Mouse (Mus musculus): Measurements from ENCODE around the gene H2al1d. TPM values are rescaled to one million over a fixed set of nuclear protein-coding genes. Genes with fewer than 3 reads are reported as not detected.

The H2al1d gene
- total RNA-seq, 2 experiments from 2014 or later = not detected

Other genes starting within 250 kb of the H2al1d start
- gene H2al1a, start 9.6 kb upstream of the H2al1d start, total RNA-seq (2021) = not detected
- gene H2al1b, start 6.4 kb upstream of the H2al1d start, total RNA-seq (2021) = not detected
- not detected for gene H2al1c, start 3.2 kb upstream of the H2al1d start, total RNA-seq (2021)
- gene H2al1e, start 3.1 kb downstream of the H2al1d start, total RNA-seq (2021) = not detected
- gene H2al1f, start 6.3 kb downstream of the H2al1d start, total RNA-seq (2021) = not detected
- not detected for gene H2al1g, start 9.4 kb downstream of the H2al1d start, total RNA-seq (2021)
- not detected for gene H2al1h, start 12.7 kb downstream of the H2al1d start, total RNA-seq (2021)
- not detected for gene H2al1i, start 15.8 kb downstream of the H2al1d start, total RNA-seq (2021)
- not detected for gene H2al1j, start 19.0 kb downstream of the H2al1d start, total RNA-seq (2021)